Mouse (Mus musculus) adrenal gland, postnatal 4 days (tissue): ENCODE results near the gene Acacb. TPM values are rescaled to one million over a fixed set of nuclear protein-coding genes. Genes with fewer than 3 reads are reported as not detected.

Experiments
- DNase-seq, 2 experiments: peaks; one replicate each; pipeline ENCODE4 v3.0.0; 2021 to 2022; ENCODE audit warnings: low spot score in 2 of 2, mixed read lengths in 2 of 2
- long read RNA-seq, 2 experiments: library from polyadenylated mRNA; stranded (forward); transcript quantifications; one replicate each; pipeline ENCODE4 v2.0.0; 2021
- total RNA-seq, 2 experiments: library from RNA; stranded (reverse); gene quantifications; 2 replicates each; pipeline ENCODE4 v1.2.3; 2021

Acacb gene
- total RNA-seq: 10 to 100 TPM; 25.6 to 31.5 TPM
- long read RNA-seq, experiment 1, partial matches to known transcripts: 1 of 4 reads
- long read RNA-seq, experiment 1, other reads (novel, unspliced or antisense): 3 of 4 reads
- long read RNA-seq, experiment 2, partial matches to known transcripts: 14 of 16 reads
- long read RNA-seq, experiment 2, other reads (novel, unspliced or antisense): 2 of 16 reads

- no peak for DNase-seq
Measured at GRCm38 (mm10) chr5:114146028-114146888, at the start of gene Acacb. Gene Acacb (plus strand): TSS chr5:114146535.

- DNase-seq: peak; percentile 82 to 85
Measured at GRCm38 (mm10) chr5:114099709-114100389, 46.5 kb upstream of the Acacb start.

GRCm38 (mm10) chr5:114100390-114101099, 45.8 kb upstream of the Acacb start:
- DNase-seq: no peak

GRCm38 (mm10) chr5:114101873-114102272, 44.5 kb upstream of the Acacb start:
- no peak for DNase-seq

GRCm38 (mm10) chr5:114102807-114103206, 43.5 kb upstream of the Acacb start:
- DNase-seq: no peak

GRCm38 (mm10) chr5:114106391-114106935, 39.9 kb upstream of the Acacb start:
- no peak for DNase-seq

GRCm38 (mm10) chr5:114113334-114113733, 33.0 kb upstream of the Acacb start:
- DNase-seq: no peak

GRCm38 (mm10) chr5:114115030-114115429, 31.3 kb upstream of the Acacb start:
- no peak for DNase-seq

GRCm38 (mm10) chr5:114116586-114116985, 29.7 kb upstream of the Acacb start:
- no peak for DNase-seq

GRCm38 (mm10) chr5:114119806-114120205, 26.5 kb upstream of the Acacb start:
- DNase-seq: no peak

- no peak for DNase-seq
Measured at GRCm38 (mm10) chr5:114126008-114126407, 20.3 kb upstream of the Acacb start.

- no peak for DNase-seq
Measured at GRCm38 (mm10) chr5:114126499-114127244, 19.7 kb upstream of the Acacb start.

GRCm38 (mm10) chr5:114127374-114128349, 18.7 kb upstream of the Acacb start, which contains the start of gene Alkbh2:
Gene Alkbh2 (minus strand): TSS chr5:114128218.
- peak; percentile 59 to 81 for DNase-seq

- no peak for DNase-seq
Measured at GRCm38 (mm10) chr5:114129550-114130210, 16.7 kb upstream of the Acacb start.

- DNase-seq: no peak
Measured at GRCm38 (mm10) chr5:114130211-114130605, 16.1 kb upstream of the Acacb start, which contains the start of gene Ung. Gene Ung (plus strand): TSS chr5:114130386.

- peak; percentile 82 to 92 for DNase-seq
Measured at GRCm38 (mm10) chr5:114130698-114131520, 15.4 kb upstream of the Acacb start.

- DNase-seq: peak in 1 of 2 experiments; percentile 12
Measured at GRCm38 (mm10) chr5:114131521-114131840, 14.9 kb upstream of the Acacb start.

- no peak for DNase-seq
Measured at GRCm38 (mm10) chr5:114132841-114133240, 13.5 kb upstream of the Acacb start.
